Mouse (Mus musculus) R1 (cell line): ENCODE measurements around the gene Armh2.
"Not testable (repeated sequence)": the region's sequence is repeated elsewhere in the genome, so short reads cannot be mapped to it uniquely, and the experiment has no call there.

ENCODE experiments used
- DNase-seq: peaks from one replicate; pipeline ENCODE4 v3.0.0-alpha.2; 2018; ENCODE audit warnings: low read depth, low spot score

The Armh2 gene

GRCm38 (mm10) chr13:24757820-24758564 lies 17.0 kb downstream of the Armh2 start:
- DNase-seq = no peak

DNA sequence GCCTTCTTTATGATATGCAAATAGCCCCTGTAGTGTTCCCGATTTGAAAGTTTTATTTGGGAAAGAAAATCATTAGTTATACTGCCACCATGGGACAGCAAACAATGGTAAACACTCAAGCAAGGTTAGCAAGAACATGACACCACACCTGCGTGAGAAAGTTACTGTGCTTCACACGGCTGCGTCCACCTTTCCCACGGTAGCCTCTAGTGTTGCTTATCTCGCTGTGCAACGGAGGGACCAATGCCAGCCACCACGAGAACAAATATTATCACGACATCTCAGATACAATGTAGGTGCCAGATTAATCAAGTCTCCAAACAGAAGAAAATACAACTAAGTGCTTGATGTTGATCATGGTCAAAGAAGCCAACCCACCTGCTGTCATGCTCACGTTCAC lies 18.4 kb downstream of the Armh2 start:
- no peak for DNase-seq

DNA sequence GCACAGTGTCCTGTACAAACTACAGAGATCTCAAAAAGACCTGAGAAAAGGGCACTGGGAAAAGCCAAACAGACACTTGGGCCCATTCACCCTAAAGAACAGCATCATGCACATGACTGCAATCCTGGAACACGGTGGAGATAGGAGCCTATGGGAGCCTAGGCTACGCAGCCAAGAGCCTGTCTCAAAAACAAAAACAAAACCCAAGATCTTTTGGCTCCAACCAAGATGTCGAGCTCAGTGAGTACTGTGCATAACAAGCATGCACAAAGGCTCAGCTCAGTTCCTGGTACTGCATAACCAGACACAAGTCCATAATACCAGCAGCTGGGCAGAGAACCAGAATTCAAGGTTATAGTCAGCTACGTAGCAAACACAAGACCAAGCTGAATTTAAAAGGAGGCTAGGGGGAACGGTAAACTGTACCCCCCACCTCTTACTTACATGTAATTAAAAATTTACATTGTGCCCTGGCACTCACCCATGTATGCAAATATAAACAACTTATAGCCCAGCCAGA lies 19.4 kb downstream of the Armh2 start:
- no peak for DNase-seq

DNA sequence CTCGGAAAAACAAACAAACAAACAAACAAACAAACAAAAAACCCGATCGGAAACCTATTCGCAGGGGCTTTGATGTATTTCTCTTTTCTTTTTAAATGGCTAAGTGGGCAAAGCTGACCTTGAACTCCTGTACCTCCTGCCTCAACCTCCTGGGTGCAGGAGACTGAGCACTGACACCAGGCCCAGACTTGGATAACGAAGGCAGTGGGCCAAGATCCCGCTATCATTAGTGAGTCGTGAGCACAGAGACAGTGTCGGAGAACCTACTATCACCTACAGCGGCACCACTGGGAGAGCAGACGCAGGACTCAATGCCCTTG lies 20.0 kb downstream of the Armh2 start:
- DNase-seq = no peak

DNA sequence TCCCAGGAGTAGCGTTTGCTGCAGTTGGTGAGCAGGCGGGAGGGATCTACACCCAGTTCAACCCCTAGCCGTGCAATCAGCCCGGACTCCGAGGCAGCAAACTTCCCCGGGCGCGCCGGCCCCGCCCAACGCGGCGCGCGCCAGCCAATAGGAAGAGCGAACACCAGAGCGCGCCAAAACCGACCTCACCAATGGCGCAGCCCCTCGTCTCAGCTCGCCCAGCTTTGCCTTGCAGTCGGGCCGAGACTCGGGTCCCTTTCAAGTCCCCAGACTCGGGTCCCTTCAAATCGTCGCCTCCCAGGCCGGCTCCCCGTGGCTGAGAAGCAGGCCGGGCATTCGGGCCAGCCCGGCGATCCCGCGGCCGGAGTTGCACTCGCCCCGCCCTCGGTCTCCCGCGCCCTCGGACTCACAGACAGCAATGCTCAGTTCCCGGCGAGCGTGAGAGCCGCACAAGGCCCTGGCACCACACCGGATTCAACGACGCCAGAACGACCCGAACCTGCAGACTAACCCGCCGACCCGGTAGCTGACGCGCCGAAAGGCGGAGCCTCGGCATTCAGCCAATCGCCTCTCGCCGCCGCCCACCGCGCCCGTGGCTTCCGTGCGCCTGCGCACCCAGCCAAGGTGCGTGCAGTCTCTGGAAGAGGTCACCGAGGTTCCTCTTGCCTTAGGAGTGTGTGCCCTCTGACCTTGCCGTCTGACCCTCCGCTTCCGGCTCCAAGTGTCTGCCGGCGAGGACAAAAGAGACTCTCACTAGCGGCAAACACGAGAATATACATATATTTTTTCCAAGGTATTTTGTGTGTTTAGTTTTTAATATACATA lies 20.6 kb downstream of the Armh2 start, which contains the start of gene Gmnn:
TSS of gene Gmnn (minus strand) at position 521 of the 825 bp plus-strand sequence.
- DNase-seq = peak; percentile 95

- no peak for DNase-seq
Measured at GRCm38 (mm10) chr13:24762254-24762653, 21.2 kb downstream of the Armh2 start.

DNA sequence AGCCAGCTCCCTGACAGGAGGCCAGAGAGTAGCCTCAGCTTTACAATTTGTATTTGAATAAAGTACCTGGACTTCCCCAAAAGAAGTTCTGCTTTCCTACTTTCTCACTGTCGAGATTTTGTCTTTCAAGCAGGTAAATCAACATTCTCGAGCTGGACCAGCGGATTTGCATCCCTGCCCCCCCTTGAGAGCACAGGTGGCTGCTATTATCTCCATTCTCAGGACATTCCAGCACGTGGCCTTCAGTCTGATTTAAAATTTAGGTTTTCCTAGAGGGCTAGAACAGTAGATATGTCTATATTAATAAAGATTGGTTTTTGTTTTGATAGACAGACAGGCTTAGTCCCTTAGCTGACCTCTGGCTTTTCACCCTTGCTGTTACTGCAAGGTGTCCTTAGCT lies 26.8 kb downstream of the Armh2 start:
- DNase-seq = not testable (repeated sequence)

DNA sequence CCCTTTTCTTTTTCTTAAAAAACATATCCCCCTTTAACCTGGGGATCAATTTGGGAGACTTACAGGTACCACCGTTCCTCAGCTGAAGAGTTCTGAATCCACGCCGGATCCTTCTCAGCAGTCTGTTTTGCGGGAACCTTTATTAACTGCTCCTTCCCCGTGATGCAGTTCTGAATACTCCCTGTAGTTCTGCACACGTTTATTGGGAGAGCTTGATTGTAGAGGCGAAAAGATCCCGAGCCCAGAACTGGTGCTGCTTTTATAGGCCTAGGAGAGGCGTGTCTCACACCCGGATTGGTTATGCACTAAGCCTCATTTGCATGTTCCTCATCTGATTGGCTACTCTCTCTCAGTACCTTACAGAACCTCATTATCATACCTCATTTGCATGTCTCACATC lies 30.4 kb downstream of the Armh2 start:
- not testable (repeated sequence) for DNase-seq

- DNase-seq = peak; percentile 74
Measured at GRCm38 (mm10) chr13:24776146-24776844, 35.3 kb downstream of the Armh2 start.

- no peak for DNase-seq
Measured at GRCm38 (mm10) chr13:24778026-24778425, 37.0 kb downstream of the Armh2 start.

DNA sequence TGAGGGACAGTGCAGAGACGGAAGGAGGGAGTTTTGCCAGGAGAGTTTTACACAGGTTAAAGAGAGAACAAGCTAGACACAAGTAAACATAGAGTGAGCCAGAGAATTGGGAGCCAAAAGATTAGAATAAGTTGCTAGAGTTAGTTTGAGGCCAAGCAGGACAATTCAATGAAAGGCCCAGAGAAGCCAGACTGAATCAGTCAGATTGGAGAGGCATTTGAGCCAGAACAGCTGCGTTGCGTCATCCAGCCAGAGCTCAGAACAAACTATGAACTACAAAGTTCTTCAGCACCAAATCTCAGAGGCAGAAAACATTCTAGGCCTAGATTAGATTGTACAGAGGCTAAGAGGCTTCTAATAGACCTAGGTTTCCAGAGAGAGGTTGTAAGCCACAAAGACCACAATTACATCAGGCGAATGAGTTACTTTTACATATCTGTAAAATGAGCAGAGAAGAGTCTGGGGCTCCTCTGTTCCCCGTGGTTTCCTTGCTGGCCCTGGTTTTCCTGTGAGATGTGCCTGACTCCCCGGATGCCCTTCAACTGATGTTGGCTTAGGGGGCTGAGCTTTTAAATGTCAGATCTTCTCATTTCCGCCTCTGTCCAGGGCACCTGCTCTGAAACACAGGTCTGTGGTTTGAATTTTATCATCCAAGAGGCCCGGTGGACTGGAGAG lies 37.8 kb downstream of the Armh2 start:
- DNase-seq = no peak

- DNase-seq = no peak
Measured at GRCm38 (mm10) chr13:24781916-24782315, 40.9 kb downstream of the Armh2 start.

DNA sequence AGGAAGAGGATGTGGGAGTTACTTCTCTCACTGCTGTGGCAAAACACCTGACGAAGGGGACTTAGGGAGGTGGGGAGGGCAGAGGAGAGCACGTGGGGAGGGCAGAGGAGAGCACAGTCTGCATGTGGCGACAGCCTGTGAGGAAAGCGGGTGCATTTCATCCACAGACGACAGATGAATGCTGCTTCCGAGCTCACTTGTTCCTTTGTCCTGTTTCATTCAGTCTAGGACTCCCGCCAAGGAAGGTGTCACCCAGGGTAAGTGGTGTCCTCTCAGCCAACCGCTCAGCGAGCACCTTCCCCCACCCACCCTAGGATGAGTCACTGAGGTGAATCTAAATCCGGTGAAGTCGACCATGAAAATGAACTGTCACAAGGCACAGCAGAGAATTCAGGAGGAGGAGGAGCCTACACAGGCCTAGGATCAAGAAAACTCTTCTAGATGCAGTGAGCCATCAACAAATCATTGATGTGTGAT lies 45.0 kb downstream of the Armh2 start:
- DNase-seq = peak; percentile 32

- DNase-seq = no peak
Measured at GRCm38 (mm10) chr13:24787477-24787876, 46.4 kb downstream of the Armh2 start.

- no peak for DNase-seq
Measured at GRCm38 (mm10) chr13:24791349-24791748, 50.3 kb downstream of the Armh2 start.

DNA sequence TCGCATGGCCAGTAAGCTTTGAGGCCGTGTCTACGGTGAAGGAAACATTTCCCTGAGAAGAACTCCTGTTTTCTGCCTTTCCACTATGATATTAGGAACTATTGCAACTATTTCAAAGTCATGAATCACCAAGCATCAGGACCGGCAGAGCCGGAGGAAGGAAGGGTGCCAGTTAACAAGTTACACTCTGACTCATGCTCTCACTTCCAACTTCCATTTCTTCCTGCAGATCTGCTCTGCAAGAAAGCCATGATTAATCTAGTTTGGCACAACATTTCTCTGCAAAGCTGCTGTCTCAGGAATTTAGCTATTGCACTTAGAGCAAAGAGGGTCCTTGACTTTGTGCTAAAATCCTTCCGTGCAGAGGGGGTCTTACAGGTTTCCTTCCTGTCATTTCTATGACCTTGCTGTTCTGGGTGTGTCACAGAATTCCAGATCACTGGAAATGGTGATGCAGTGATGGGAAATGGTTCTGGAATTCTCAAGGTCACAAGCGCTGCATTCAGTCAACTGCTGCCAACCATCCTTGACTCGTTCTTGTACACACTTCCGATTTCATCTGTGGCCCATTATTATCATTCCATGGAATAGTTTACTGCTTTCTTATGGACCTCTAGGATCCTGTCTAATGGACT lies 51.5 kb downstream of the Armh2 start:
- DNase-seq = peak; percentile 54
